Mouse (Mus musculus) liver, embryonic 14.5 days (tissue): Measurements from ENCODE around the gene Actbl2. TPM values are rescaled to one million over a fixed set of nuclear protein-coding genes. Genes with fewer than 3 reads are reported as not detected.

Source experiments
- ATAC-seq: fragments of 200-750 bp; cut with Nextera tagmentation; 2 replicates; pipeline ENCODE4 v1.8.0; 2017; ENCODE audit warnings: moderate number of reproducible peaks, mild to moderate bottlenecking, moderate library complexity; ENCODE audit not compliant: insufficient read depth
- DNase-seq, 3 experiments: peaks; one replicate each; pipeline ENCODE4 v3.0.0-alpha.2; 2012 to 2013; ENCODE audit warnings: low read depth in 3 of 3, low spot score in 3 of 3
- H3K27ac ChIP-seq: fragments of 300-500 bp; sonication (generic); 2 replicates; pipeline ENCODE4 v1.5.1; 2014; ENCODE audit warnings: moderate library complexity, mild to moderate bottlenecking, control low read depth, inconsistent platforms
- H3K27me3 ChIP-seq: fragments of 300-500 bp; sonication (generic); 2 replicates; pipeline ENCODE4 v1.6.1; 2014; ENCODE audit warnings: mild to moderate bottlenecking, low read length, moderate library complexity; ENCODE audit not compliant: control insufficient read depth, insufficient read depth
- H3K36me3 ChIP-seq: fragments of 300-500 bp; sonication (generic); replicated peaks from 2 replicates; pipeline ENCODE4 v1.6.1; 2014; ENCODE audit warnings: low read depth; ENCODE audit not compliant: control insufficient read depth, insufficient read depth
- H3K4me1 ChIP-seq, 2 experiments: fragments of 200-500 bp in 1 of 2; fragments of 300-500 bp in 1 of 2; sonication (generic) in 1 of 2; replicated peaks; 2 replicates each; pipeline ENCODE4 v1.6.1; 2012 to 2014; ENCODE audit warnings: antibody characterized with exemption in 1 of 2, inconsistent platforms in 1 of 2, low read length in 1 of 2; ENCODE audit not compliant: control insufficient read depth in 2 of 2, insufficient read depth in 2 of 2
- H3K4me2 ChIP-seq: fragments of 300-500 bp; sonication (generic); 2 replicates; pipeline ENCODE4 v1.6.1; 2014; ENCODE audit warnings: low read depth, mild to moderate bottlenecking, control low read depth, moderate library complexity
- H3K4me3 ChIP-seq, 2 experiments: fragments of 200-500 bp in 1 of 2; fragments of 300-500 bp in 1 of 2; sonication (generic) in 1 of 2; 2 replicates each; pipeline ENCODE4 v1.5.1; 2012 to 2014; ENCODE audit warnings: low read depth in 2 of 2, low read length in 2 of 2, mild to moderate bottlenecking in 2 of 2, control low read depth in 1 of 2, inconsistent platforms in 1 of 2, moderate library complexity in 1 of 2; ENCODE audit not compliant: insufficient read depth in 1 of 2
- H3K9ac ChIP-seq: fragments of 300-500 bp; sonication (generic); replicated peaks from 2 replicates; pipeline ENCODE4 v1.6.1; 2014; ENCODE audit warnings: mild to moderate bottlenecking, control low read depth, moderate library complexity
- H3K9me3 ChIP-seq: fragments of 300-500 bp; sonication (generic); 2 replicates; pipeline ENCODE4 v1.6.1; 2016; ENCODE audit warnings: low read length, mixed read lengths; ENCODE audit not compliant: control insufficient read depth
- CTCF ChIP-seq: IDR thresholded peaks from 2 replicates; pipeline ENCODE4 v1.5.1; 2016; ENCODE audit warnings: antibody characterized with exemption, low read depth, control low read depth
- EP300 ChIP-seq: IDR thresholded peaks from 2 replicates; pipeline ENCODE4 v1.6.1; 2016; ENCODE audit warnings: antibody characterized with exemption, low read depth
- WGBS: fragments of 180-500 bp; shearing (Covaris S2); extraction: QIAGEN DNeasy Blood & Tissue Kit; methylation state at CpG from one replicate; pipeline ENCODE4 v1.1.7; 2014; ENCODE audit not compliant: insufficient replicate concordance; 5-methylcytosine and 5-hydroxymethylcytosine counted together
- polyA plus RNA-seq, 2 experiments: library from polyadenylated mRNA; depleted of rRNA in 1 of 2; stranded (reverse) in 1 of 2; unstranded in 1 of 2; fragments of >200 nt; fragmentation: Nextera tagmentation in 1 of 2; extraction: Ambion mirVana in 1 of 2; gene quantifications; 2 replicates each; pipeline versions ENCODE4 v1.2.1 to v1.2.3; 2012 to 2014

Actbl2 gene
- polyA plus RNA-seq, 2 experiments, result not detected

GRCm38 (mm10) chr13:111304736-111305135 lies 49.9 kb downstream of the Actbl2 start:
- Histone ChIP-seq H3K27me3 (no peaks in the 10 kb centered on the region), H3K27ac (no peak overlapping the region), H3K4me2 (no peak overlapping the region), H3K4me1 (no peaks in the 10 kb centered on the region; a peak in 1 of 4 replicates), H3K36me3 (no peaks in the 10 kb centered on the region), H3K4me3 (no peak overlapping the region), H3K9ac (no peak overlapping the region), H3K9me3 (no peaks in the 10 kb centered on the region)
- TF ChIP-seq EP300, result no peak
- TF ChIP-seq CTCF, result no peak
- WGBS, result 75% methylated on average over 5 of the region's 5 CpGs
- no peak for ATAC-seq
- DNase-seq, result no peak

Other genes with a start within 250 kb of the Actbl2 start
- 8.3 and 19.2 TPM in 2 replicates for gene Gpbp1, start 235.1 kb downstream of the Actbl2 start, polyA plus RNA-seq (2012; rRNA removed)
- gene Gpbp1, start 235.1 kb downstream of the Actbl2 start, polyA plus RNA-seq (2014; fragmentation: Nextera tagmentation; extraction: Ambion mirVana), result 36.2 and 38.2 TPM in 2 replicates